Mouse (Mus musculus) adrenal gland, postnatal 25 days (tissue): ENCODE measurements around the gene Mrgprd. TPM values are rescaled to one million over a fixed set of nuclear protein-coding genes. Genes with fewer than 3 reads are reported as not detected.

Experiments used
- DNase-seq: peaks from one replicate; pipeline ENCODE4 v3.0.0; 2021; ENCODE audit warnings: mixed read lengths
- total RNA-seq: library from RNA; stranded (reverse); gene quantifications from 2 replicates; pipeline ENCODE4 v1.2.3, GENCODE M21; 2021

The Mrgprd gene
- total RNA-seq, 1 experiment from 2014 or later, result not detected

- peak; percentile 33 for DNase-seq
These were observed 11.9 kb upstream of the Mrgprd start for GRCm38 (mm10) chr7:145302488-145303285.

- no peak for DNase-seq
These were observed 10.5 kb upstream of the Mrgprd start for GRCm38 (mm10) chr7:145304153-145304552.

GRCm38 (mm10) chr7:145307636-145308035 is 7.0 kb upstream of the Mrgprd start:
- no peak for DNase-seq

- no peak for DNase-seq
These were observed 6.5 kb upstream of the Mrgprd start for GRCm38 (mm10) chr7:145308061-145308675.

- peak; percentile 70 for DNase-seq
These were observed 5.8 kb upstream of the Mrgprd start for GRCm38 (mm10) chr7:145308866-145309265.

GRCm38 (mm10) chr7:145309877-145310276 is 4.8 kb upstream of the Mrgprd start:
- no peak for DNase-seq

- no peak for DNase-seq
These were observed 4.1 kb upstream of the Mrgprd start for GRCm38 (mm10) chr7:145310526-145310925.

- DNase-seq, result no peak
These were observed 2.5 kb upstream of the Mrgprd start for GRCm38 (mm10) chr7:145312137-145312536.

- DNase-seq, result no peak
These were observed 2.9 kb downstream of the Mrgprd start for GRCm38 (mm10) chr7:145317522-145317921.

- DNase-seq, result no peak
These were observed 4.8 kb downstream of the Mrgprd start for GRCm38 (mm10) chr7:145319481-145319880.

GRCm38 (mm10) chr7:145323607-145324006 is 9.0 kb downstream of the Mrgprd start:
- DNase-seq, result no peak

- no peak for DNase-seq
These were observed 11.1 kb downstream of the Mrgprd start for GRCm38 (mm10) chr7:145325697-145326096.

- DNase-seq, result no peak
These were observed 15.3 kb downstream of the Mrgprd start for GRCm38 (mm10) chr7:145329982-145330381.

- no peak for DNase-seq
These were observed 16.0 kb downstream of the Mrgprd start for GRCm38 (mm10) chr7:145330641-145331040.

GRCm38 (mm10) chr7:145332376-145333041 is 17.9 kb downstream of the Mrgprd start:
- no peak for DNase-seq

GRCm38 (mm10) chr7:145333936-145334335 is 19.3 kb downstream of the Mrgprd start:
- DNase-seq, result no peak

GRCm38 (mm10) chr7:145334428-145335027 is 19.9 kb downstream of the Mrgprd start:
- DNase-seq, result no peak

- no peak for DNase-seq
These were observed 20.6 kb downstream of the Mrgprd start for GRCm38 (mm10) chr7:145335199-145335598.

- no peak for DNase-seq
These were observed 21.1 kb downstream of the Mrgprd start for GRCm38 (mm10) chr7:145335616-145336332.

- DNase-seq, result no peak
These were observed 23.3 kb downstream of the Mrgprd start for GRCm38 (mm10) chr7:145337889-145338288.

- DNase-seq, result no peak
These were observed 25.7 kb downstream of the Mrgprd start for GRCm38 (mm10) chr7:145340248-145340904.
